Mouse (Mus musculus): ENCODE data around the gene Dpysl4.

DNA sequence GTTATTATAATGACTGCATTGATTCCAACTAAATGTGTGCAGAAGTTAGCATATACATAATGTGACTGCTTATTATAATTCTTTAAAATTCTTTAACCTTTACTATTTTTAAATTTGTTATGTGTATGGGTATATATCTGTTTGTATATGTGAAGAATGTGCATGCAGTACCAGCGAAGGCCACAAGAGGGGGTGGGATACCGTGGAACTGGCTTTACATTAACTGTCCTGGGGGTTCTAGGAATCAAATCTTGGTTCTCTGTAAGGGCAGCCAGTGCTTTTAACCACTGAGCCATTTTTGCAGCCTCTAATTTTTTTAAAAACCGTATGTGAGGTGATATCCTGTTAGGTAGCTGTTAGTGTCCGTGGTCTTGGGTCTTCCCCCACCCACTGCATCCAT is 5.1 kb upstream of the Dpysl4 start:
- TF ChIP-seq CTCF (IDR thresholded peaks at IDR 0.05; ENCODE audit: borderline replicate concordance, insufficient read depth, low read length) (no peak), POLR2A (IDR thresholded peaks at IDR 0.05; ENCODE audit: low read depth, low read length) (no peak)
